Mouse (Mus musculus) brain, embryonic 14.5 days (tissue): ENCODE data around the gene Ykt6.

ENCODE experiments used
- CTCF ChIP-seq: fragments of 200-500 bp; IDR thresholded peaks from 2 replicates; pipeline ENCODE4 v1.5.1; 2012; ENCODE audit warnings: inconsistent platforms, mild to moderate bottlenecking, moderate library complexity, borderline replicate concordance; ENCODE audit not compliant: insufficient read depth, insufficient read length; ENCODE audit errors: extremely low read depth
- POLR2A ChIP-seq: fragments of 200-500 bp; IDR thresholded peaks from 2 replicates; pipeline ENCODE4 v1.6.1; 2012; ENCODE audit warnings: mild to moderate bottlenecking, inconsistent platforms, borderline replicate concordance; ENCODE audit not compliant: poor library complexity, insufficient read depth, insufficient read length, severe bottlenecking; ENCODE audit errors: extremely low read depth

DNA sequence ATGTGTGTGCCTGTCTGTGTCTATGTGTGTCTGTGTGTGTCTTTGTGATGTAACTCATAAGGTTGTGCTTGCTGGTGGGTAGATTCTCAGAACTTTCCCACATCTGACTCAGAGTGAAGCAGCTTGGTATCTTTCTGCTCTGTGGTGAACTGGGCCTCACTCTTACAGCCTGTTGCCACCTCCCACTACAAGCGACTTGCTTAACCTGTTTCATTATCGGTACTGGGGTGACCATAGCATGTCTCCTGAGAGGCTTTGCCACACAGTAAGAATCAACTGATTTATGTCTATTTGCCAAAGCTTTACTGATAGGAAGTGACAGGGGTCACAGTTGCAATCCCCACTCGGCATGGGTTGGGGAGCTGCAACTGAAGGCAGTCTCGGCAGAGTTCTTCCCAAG is 46.9 kb upstream of the Ykt6 start:
- TF ChIP-seq POLR2A = no peak
- TF ChIP-seq CTCF = no peak
